Mouse (Mus musculus): ENCODE data around the gene Arhgdib.
A peak's percentile ranks its signal among the peaks of the same experiment; 100 is the strongest.
"Not testable (repeated sequence)": the region's sequence is repeated elsewhere in the genome, so short reads cannot be mapped to it uniquely, and the experiment has no call there.

Arhgdib gene

DNA sequence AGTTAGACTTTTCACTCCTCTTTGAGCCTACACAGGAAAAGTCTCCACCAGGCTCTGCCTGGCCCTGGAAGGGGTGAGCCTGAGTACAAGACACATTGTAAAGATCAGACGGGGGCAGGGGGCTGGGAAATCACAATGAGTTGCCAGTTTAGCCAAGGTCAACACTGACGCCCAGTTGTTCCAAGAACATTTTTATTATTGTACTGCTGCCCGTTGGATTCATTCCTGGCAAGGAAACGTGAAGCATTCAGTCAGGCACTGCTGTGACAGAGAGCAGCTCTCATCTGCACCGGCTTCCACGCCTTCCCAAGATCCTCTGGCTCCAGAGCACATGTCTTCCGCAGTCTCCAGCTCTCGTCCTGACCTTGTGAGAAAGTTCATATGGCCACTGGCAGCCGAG is 53.8 kb downstream of the Arhgdib start:
- peak; percentile 72 for DNase-seq (ENCODE audit: low spot score)

DNA sequence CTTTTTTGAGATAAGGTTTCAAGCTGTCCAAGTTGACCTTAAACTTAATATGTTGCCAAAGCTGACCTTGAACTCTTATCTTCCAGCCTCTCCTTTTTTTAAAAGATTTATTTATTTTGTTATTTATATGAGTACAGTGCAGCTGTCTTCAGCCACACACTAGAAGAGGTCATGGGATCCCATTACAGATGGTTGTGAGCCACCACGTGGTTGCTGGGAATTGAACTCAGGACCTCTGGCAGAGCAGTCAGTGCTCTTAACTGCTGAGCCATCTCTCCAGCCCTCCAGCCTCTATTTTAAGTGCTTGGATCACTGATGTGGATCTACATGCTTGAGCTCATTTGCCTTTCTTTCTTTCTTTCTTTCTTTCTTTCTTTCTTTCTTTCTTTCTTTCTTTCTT is 56.9 kb downstream of the Arhgdib start:
- not testable (repeated sequence) for DNase-seq (ENCODE audit: low spot score)

DNA sequence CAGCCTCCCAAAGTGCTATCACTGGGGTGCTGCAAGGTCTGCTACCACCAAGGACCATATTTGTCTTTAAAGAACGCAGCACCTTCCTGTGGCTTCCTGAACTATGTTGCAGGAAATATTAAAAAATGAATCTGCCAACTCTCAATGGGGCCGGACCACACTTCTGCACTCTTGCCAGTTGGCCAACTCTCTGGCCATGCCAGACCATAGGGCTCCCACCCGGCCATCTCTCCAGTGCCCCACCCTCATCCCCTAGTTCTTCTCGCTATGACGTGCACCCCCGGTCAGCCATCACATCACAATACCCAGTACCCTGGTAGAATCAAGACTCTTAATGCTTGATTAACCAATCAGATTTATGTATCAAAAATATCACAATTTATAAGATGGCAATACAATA is 57.7 kb downstream of the Arhgdib start:
- DNase-seq (ENCODE audit: low spot score) = no peak

DNA sequence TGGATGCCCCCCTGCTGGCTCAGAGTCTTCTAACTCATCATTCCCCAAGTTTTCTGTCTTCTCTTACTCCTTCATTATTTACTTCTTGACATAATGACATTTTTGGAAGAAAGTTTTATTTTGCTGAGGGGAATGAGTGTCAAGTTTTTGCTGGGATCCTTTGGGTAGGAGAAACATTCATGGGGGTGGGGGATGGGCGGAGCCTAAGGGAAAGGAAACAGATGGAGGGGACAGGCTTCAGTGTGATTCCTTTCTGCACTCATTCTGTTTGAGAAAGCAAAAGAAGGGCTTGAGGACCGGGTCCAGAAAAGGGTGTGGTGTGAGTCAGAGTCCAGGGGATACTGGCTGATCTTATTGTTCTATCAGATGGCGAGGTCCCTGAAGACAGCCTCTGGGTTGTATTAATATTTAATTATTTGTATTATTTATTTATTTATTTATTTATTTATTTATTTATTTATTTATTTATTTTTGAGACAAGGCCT is 58.2 kb downstream of the Arhgdib start:
- peak; percentile 40 for DNase-seq (ENCODE audit: low spot score)

DNA sequence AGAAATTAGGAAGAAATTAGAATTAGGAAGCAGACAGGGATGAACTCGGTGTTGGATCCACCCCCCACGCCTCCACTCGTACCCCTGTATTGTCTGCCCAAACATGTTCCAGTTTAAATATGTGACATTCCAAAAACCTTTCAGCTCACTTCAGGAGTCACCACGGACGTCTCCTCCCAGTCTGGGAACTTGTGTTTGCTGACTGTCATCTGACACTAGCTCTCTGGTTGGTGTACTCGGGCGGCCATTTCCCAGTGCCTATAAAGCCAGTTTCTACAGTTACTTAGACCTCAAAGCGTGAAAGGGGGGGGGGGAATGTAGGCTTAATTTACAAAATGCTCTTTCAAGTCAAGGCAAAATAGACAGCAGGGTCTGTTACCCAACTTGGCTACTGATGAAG is 60.0 kb downstream of the Arhgdib start:
- DNase-seq (ENCODE audit: low spot score) = no peak

DNA sequence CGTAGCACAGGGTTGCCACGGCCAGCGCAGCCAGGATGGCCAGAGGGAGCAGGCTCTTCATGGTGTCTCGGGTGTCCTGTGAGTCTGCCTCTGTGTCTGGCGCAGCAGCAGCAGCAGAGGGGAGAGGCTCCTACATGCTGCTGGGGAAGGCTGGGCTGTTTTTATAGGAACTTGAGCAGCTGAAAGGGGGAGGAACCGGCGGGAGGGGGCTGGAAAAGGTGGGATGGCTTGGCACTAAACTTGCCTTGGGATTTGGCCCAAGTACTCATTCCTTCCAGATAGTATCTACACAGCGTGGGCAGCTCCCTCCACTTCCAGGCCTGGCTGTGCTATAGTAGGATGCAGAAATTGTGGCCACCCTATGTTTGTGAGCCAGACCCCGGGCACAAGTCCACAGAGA is 66.0 kb downstream of the Arhgdib start, which contains the start of gene Mgp:
TSS of gene Mgp (minus strand) at position 154 of the 400 bp plus-strand sequence.
- DNase-seq (ENCODE audit: low spot score) = peak; percentile 73

DNA sequence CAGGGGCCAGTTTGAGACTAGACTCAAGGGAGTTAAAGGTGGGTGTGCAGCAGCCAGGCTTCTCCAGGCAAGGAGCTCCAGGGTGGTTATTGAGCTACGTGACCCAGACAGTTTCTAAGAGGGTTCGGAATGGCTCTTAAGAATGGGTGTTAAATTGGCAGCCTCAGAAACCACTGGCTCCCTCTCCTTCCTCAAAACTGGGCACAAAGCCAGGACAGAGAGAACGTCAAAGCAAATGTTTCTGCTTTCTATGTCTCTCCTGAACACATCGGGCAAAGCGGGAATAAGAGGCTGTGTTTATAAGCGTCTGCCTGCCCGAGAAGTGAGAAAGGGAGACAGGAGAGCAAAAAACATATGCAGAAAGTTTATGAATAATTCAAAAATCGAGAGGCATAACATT is 67.1 kb downstream of the Arhgdib start:
- DNase-seq (ENCODE audit: low spot score) = peak; percentile 36

Measured in urinary bladder, postnatal 14 days (tissue).